Mouse (Mus musculus): ENCODE data around the gene Cdt1.
"Not testable (repeated sequence)": the region's sequence is repeated elsewhere in the genome, so short reads cannot be mapped to it uniquely, and the experiment has no call there.

GRCm38 (mm10) chr8:122573176-122573575 is 5.4 kb downstream of the Cdt1 start:
- not testable (repeated sequence) for TF ChIP-seq MEF2A (IDR thresholded peaks at IDR 0.05; ENCODE audit: borderline replicate concordance, low read depth, low read length); PAX5 (IDR thresholded peaks at IDR 0.05; ENCODE audit: low read length); EP300 (IDR thresholded peaks at IDR 0.05; ENCODE audit: low read length); RCOR1 (conservative IDR thresholded peaks at IDR 0.05; ENCODE audit: low read depth, low read length); SMC3 (IDR thresholded peaks at IDR 0.05; ENCODE audit: low read depth, low read length); MAX (IDR thresholded peaks at IDR 0.05; ENCODE audit: low read length); POLR2AphosphoS2 (IDR thresholded peaks at IDR 0.05; ENCODE audit: low read depth, low read length); ZC3H11A (IDR thresholded peaks at IDR 0.05; ENCODE audit: low read depth, low read length); POLR2A (IDR thresholded peaks at IDR 0.05; ENCODE audit: low read depth, low read length); SIN3A (IDR thresholded peaks at IDR 0.05; ENCODE audit: low read length); MXI1 (IDR thresholded peaks at IDR 0.05; ENCODE audit: low read depth, low read length); CTCF (conservative IDR thresholded peaks at IDR 0.05 in 1 of 2, IDR thresholded peaks at IDR 0.05 in 1 of 2; ENCODE audit: low read depth in 2 of 2, low read length in 2 of 2)
- 0 out of 2 replicates have a peak, but pooled peaks have one; percentile 20 for TF ChIP-seq MYC (IDR thresholded peaks at IDR 0.05; ENCODE audit: low read depth, low read length)

Data from CH12.LX (cell line).